Mouse (Mus musculus): ENCODE data around the gene 4930556J24Rik.

Gene 4930556J24Rik

GRCm38 (mm10) chr11:3921281-3921850, 55.2 kb downstream of the 4930556J24Rik start:
- CTCF ChIA-PET, result interaction anchor here (0.5 to 1.1 kb wide), 2 partner anchors 10 to 85 kb away, joined by 3 to 4 read pairs; partner anchors contain the start of gene Tcn2

DNA sequence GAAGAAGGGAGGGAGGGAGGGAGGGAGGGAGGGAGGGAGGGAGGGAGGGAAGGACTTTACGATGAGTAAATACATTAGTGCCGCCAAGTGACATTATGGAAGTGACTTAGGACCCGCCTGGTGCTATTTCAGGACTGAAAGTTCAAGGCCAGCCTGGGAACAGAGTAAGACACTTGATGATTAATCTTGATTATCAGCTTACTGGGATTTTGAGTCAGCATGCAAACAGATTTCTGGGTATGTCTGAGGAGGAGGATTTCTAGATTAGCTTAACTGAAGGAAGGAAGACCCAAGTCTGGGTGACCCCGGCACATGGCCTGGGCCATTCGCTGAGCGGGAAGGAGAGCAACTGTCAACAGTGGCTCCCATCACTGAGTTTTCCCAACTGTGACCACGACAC, 56.1 kb downstream of the 4930556J24Rik start:
- CTCF ChIA-PET, result interaction anchor here (0.6 kb wide), 1 partner anchor 233 kb away, joined by 3 read pairs; no protein-coding TSS in a partner anchor

- CTCF ChIA-PET, result no interaction called here
Measured at GRCm38 (mm10) chr11:3918738-3919137, 57.8 kb downstream of the 4930556J24Rik start.

DNA sequence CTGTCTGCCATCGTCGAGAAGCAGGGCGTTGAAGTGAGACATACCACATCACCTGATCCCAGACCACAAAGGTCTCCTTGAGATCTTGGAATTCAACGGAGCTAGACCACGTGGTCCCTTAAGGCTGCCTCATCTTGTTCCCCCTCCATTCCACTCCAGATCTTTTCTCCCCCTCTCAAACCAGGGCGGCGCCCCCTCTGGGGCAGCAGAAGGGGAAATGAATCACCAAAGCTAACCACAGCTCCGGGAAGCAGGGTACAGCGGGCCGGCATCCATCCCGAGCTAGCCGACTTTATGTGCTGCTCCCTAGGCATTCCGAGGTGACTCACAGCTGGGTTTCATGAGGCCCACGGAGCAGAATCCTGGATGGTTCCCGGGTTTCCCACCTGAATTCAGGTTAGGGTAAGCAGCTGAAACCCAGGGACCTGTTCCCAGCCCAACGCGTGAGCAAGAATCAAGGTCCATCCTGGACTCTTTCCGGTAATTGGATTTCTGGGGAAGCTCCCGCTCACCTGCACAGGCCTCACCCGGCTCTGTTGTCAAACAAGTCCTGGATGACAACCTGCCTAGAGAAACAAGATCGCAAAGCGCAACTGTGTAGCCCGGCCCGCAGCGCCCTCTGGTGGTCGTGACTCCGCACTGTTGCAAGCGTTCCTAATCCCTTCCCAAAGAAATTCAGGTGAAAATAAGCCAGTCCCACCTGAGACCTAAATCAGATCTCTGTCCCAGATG, 62.3 kb downstream of the 4930556J24Rik start, which contains the start of gene Slc35e4:
Slc35e4 (minus strand) TSS at position 556 of the 732 bp plus-strand sequence.
- CTCF ChIA-PET, result no interaction called here

GRCm38 (mm10) chr11:3913316-3914108, 63.1 kb downstream of the 4930556J24Rik start:
- CTCF ChIA-PET, result interaction anchor here (0.7 kb wide), 1 partner anchor 16 kb away, joined by 3 read pairs; no protein-coding TSS in a partner anchor

DNA sequence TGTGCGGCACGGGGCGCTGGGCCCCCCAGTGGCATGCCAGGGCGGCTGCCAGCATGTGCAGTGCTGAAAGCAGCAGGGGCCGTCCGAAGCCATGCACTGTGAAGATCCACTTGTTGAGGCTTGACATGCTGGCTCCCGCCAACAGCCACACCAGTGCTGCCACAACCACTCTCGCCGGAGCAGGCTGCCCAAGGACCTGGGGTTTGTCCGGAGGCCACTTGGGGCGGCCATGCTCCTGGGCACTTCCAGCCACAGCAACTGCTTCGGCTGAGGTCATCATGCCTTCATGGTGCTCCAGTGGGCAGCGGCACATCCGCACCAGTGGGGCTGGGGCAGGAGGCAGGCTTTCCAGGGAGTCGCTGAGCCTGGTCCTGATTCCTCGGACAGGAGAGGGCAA, 63.7 kb downstream of the 4930556J24Rik start:
- CTCF ChIA-PET, result interaction anchor here (0.7 kb wide), 1 partner anchor 15 kb away, joined by 3 read pairs; no protein-coding TSS in a partner anchor

DNA sequence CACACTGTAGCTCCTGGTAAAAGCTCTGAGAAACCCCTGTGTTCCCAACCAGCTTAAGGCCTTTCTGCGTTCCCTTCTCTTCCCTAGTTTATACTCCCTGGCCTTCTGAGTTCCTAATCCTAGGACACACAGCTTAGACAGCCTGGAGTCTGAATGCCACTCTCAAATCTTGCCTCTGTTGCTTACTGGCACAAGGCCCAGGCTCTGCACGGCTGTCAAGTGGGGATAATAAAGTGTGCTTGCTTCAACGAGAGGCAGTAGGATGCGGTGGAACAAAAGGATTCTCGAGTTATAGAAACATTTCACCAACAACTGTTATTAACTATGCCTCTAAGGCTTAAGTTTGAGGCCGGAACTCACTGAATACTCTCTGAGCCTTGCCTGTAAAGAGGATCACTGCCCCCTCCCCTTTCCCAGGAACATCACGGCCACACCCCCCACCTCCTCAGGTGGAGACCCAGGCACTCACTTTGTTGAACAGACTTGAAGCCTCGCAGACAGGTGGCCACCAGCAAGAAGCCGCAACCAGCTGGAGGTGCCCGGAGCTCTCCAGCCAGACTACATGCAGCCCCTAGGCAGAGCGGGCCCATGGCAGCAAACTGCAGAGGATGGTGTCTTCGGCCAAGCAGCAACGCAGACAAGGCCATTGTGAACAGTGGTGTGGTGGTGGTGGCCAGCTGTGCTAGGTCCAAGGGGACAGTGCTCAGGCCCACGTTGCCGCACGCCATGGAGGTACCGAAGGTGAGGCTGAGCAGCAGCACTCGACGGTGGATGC, 64.3 kb downstream of the 4930556J24Rik start:
- CTCF ChIA-PET, result interaction anchor here (0.6 kb wide), 1 partner anchor 181 kb away, joined by 3 read pairs; no protein-coding TSS in a partner anchor

- CTCF ChIA-PET, result interaction anchor here (0.7 kb wide), 1 partner anchor 56 kb away, joined by 6 read pairs; no protein-coding TSS in a partner anchor
Measured at GRCm38 (mm10) chr11:3911440-3911839, 65.1 kb downstream of the 4930556J24Rik start.

- CTCF ChIA-PET, result interaction anchor here (0.7 kb wide), 1 partner anchor 57 kb away, joined by 6 read pairs; no protein-coding TSS in a partner anchor
Measured at GRCm38 (mm10) chr11:3910513-3911310, 65.9 kb downstream of the 4930556J24Rik start.

DNA sequence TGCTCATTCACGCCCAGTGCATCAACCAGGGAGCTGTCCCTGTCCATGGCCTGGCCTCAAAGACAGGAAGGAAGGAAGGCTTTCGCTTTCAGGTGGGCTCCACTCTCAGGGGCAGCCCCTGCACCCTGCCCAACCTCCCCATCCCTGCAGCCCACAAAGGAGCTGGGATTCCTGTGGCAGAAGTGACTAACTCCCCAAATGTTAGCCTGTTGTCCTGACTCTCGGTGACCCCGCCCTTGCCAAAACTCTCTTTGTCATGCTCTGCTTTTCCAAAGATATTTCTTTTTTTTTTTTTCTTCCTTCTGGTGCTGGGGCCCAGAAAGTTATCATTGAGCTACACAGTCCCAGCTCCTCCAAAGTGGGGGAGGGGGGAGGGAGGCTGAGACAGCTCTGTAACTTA, 67.3 kb downstream of the 4930556J24Rik start:
- CTCF ChIA-PET, result no interaction called here

DNA sequence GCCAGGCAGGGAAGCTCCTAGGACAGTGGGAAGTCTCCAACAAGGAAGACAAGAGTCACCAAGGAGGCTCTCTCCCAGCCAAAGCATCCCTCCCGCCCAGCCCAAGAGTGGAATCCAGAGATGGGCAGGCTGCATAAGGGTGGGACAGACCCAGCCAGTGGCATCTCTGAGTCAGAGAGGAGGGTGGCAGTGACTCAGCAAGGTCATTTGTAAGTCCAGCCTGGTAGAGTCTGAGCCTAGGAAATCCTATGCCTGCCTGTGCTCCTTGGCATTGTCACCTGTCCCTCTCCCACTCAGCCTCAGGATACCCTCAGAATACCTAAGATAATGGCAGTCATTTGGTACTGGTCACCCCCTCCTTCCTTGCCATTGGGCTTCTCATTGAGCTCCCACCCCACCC, 71.1 kb downstream of the 4930556J24Rik start:
- CTCF ChIA-PET, result no interaction called here

GRCm38 (mm10) chr11:3904673-3905072, 71.9 kb downstream of the 4930556J24Rik start:
- CTCF ChIA-PET, result no interaction called here

- CTCF ChIA-PET, result interaction anchor here (0.6 kb wide), 1 partner anchor 23 kb away, joined by 3 read pairs; no protein-coding TSS in a partner anchor
Measured at GRCm38 (mm10) chr11:3903046-3903445, 73.5 kb downstream of the 4930556J24Rik start.

- CTCF ChIA-PET, result no interaction called here
Measured at GRCm38 (mm10) chr11:3902516-3902915, 74.1 kb downstream of the 4930556J24Rik start.

DNA sequence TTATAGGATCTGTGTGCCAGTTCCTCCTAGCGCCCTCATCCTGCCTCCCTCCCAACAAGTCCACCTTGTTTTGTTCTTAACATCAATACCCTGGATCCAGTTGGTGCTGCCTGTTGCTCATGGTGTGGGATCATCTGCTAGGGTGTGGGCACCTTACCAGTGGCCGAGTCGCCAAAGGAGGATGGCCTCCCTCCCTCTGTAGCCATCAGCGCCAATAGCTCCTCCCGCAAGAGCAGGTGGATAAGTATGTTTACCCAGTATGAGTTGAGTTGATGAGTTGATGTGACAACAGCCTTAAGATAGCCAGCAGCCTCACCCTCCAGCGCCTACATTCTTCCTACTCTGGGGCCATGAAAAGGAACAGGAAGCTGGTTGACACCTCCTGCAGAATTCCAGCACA, 76.3 kb downstream of the 4930556J24Rik start:
- CTCF ChIA-PET, result no interaction called here

GRCm38 (mm10) chr11:3895933-3896332, 80.6 kb downstream of the 4930556J24Rik start:
- CTCF ChIA-PET, result no interaction called here

DNA sequence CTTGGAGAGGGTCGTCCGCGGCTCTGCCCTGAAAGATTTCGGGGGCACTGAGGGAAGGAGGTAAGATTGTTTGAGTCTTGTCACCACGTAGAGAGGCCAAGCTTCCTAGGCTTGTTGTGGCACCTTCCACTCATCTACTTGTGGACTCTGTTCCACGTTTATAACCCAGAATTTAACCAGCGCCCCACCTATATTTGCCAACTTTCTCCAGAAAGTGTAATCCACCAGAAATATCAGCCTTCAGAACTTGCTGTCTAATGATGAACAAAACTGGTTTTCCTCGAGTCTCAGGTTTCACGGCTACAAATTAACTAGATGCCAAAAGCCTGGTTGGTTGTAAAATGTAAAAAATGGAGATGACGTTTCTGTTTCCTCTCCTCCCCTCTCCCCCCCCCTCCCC, 81.1 kb downstream of the 4930556J24Rik start:
- CTCF ChIA-PET, result no interaction called here

GRCm38 (mm10) chr11:3894406-3895281, 81.9 kb downstream of the 4930556J24Rik start, which contains the start of the genes 4921536K21Rik and Dusp18:
4921536K21Rik (minus strand) TSS chr11:3895098.
Dusp18 (plus strand) TSS chr11:3895240.
- CTCF ChIA-PET, result interaction anchor here (0.5 kb wide), 1 partner anchor 96 kb away, joined by 4 read pairs; no protein-coding TSS in a partner anchor

DNA sequence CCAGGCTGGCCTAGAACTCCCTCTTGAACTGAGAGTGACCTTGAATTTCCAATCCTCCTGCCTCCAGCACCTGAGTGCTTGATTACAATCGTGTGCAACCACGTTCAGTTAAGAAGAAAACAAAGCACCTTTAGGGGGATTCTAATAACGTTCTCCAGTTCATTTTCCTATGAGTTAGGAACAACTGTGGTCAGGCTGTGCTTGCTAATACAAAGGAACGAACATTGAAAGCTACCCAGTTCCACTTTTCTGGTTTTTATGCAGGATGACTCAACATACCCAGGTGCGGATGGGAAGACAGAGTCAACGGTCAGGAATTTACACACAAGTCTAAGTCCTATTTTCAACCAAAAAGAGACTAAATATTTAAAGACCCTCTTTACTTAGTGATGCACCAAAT, 82.6 kb downstream of the 4930556J24Rik start:
- CTCF ChIA-PET, result no interaction called here

Data from spleen, embryonic (tissue).